8 mouse cellular contexts compared by ENCODE assay signal in genomic region chr6:6578304-6579149, GRCm38 (mm10). TPM values are rescaled to one million over a fixed set of nuclear protein-coding genes. Genes with fewer than 3 reads are reported as not detected.
A peak's percentile ranks its signal among the peaks of the same experiment; 100 is the strongest.
DNase-seq lines count a peak whose midpoint lies in the region; ATAC-seq lines count a peak whose summit lies in the region.

Sem1 (minus strand) TSS chr6:6578663.

- peak; percentile 88 to 92 for DNase-seq in adrenal gland, adult 18-20 months (ENCODE audit: low spot score in 2 of 2)
- peak; percentile 95 for DNase-seq in embryo, embryonic 11 days
- peak; percentile 83 for DNase-seq in gastrocnemius, postnatal 25 days
- DNase-seq in intestine, embryonic 14.5 days (ENCODE audit: low spot score): peak; percentile 95
- peak; percentile 88 to 92 for DNase-seq in left cerebral cortex, postnatal 14 days (ENCODE audit: low spot score in 2 of 2)
- peak; percentile 90 for DNase-seq in mesoderm, embryonic 11.5 days (ENCODE audit: low read depth, low spot score)
- peak; percentile 84 to 86 for DNase-seq in right cerebral cortex, postnatal 36 days (ENCODE audit: low spot score in 2 of 2)
- peak; percentile 89 for DNase-seq in yolk sac, embryonic 10.5 days (ENCODE audit: low spot score)

- H3K4me1 ChIP-seq in intestine, embryonic 14.5 days (replicated peaks; ENCODE audit: control insufficient read depth, insufficient read depth, low read length): peaks cover 7% of the 10 kb centered on the region

- 2% methylated on average over 57 of the region's 59 CpGs for WGBS in intestine, embryonic 14.5 days

- no peaks in the 10 kb centered on the region for H3K9me3 ChIP-seq in intestine, embryonic 14.5 days (ENCODE audit: control insufficient read depth, low read length)

- H3K36me3 ChIP-seq in intestine, embryonic 14.5 days (ENCODE audit: control insufficient read depth, insufficient read depth, low read length): peaks cover 7% of the 10 kb centered on the region; the same call in 1 of the 2 replicates

- peak within 1 kb of the TSS; percentile 94 for H3K4me3 ChIP-seq in intestine, embryonic 14.5 days (ENCODE audit: low read depth, low read length)

- peak within 1 kb of the TSS; percentile 97 for H3K9ac ChIP-seq in intestine, embryonic 14.5 days (ENCODE audit: low read length)

- no peaks in the 10 kb centered on the region for H3K27me3 ChIP-seq in intestine, embryonic 14.5 days (replicated peaks; ENCODE audit: control insufficient read depth, insufficient read depth, low read length)

- H3K4me2 ChIP-seq in intestine, embryonic 14.5 days (ENCODE audit: low read length): peak within 1 kb of the TSS; percentile 90

- ATAC-seq in intestine, embryonic 14.5 days (replicated peaks; ENCODE audit: low FRiP score, low TSS enrichment, low read depth): peak; percentile 97

- H3K27ac ChIP-seq in intestine, embryonic 14.5 days (ENCODE audit: low read depth): peak within 1 kb of the TSS; percentile 89

- intact Hi-C loops in left cerebral cortex, postnatal 14 days (cut with DNase I): no loop called here

RNA-seq across cellular contexts. Expression of gene Sem1, which starts in this region (rescaled TPM):
- total RNA-seq in adrenal gland, adult 18-20 months (2021): 10 to 100 TPM; 67.9 to 69.5 TPM
- total RNA-seq in gastrocnemius, postnatal 25 days (2021): 10 to 100 TPM; 60.3 TPM
- polyA plus RNA-seq in intestine, embryonic 14.5 days (2014; fragmentation: Nextera tagmentation; extraction: Ambion mirVana): 252 and 279 TPM in 2 replicates
- total RNA-seq in left cerebral cortex, postnatal 14 days (2021): 10 to 100 TPM; 47.1 to 52.9 TPM

Comparison
In these comparisons a context has a peak if more than half of its experiments do, and no peak if none do; other contexts are left out.
1. Peak in every context shown above with its lines: DNase-seq, ATAC-seq, H3K4me3 ChIP-seq and H3K27ac ChIP-seq.